Mouse (Mus musculus) lung, adult 2 months (tissue): ENCODE results near the gene Alg1. TPM values are rescaled to one million over a fixed set of nuclear protein-coding genes. Genes with fewer than 3 reads are reported as not detected.
A peak's percentile ranks its signal among the peaks of the same experiment; 100 is the strongest.

Experiments used
- DNase-seq: peaks from one replicate; pipeline ENCODE4 v3.0.0; 2022
- H3K4me1 ChIP-seq: fragments of 200-500 bp; 2 replicates; pipeline ENCODE4 v1.6.1; 2011; ENCODE audit warnings: low read length; ENCODE audit not compliant: control insufficient read depth, insufficient read depth
- H3K4me3 ChIP-seq: fragments of 200-500 bp; replicated peaks from 2 replicates; pipeline ENCODE3; 2011; ENCODE audit warnings: low read depth, mild to moderate bottlenecking, control low read depth, low read length; ENCODE audit errors: extremely low read depth
- CTCF ChIP-seq: fragments of 200-500 bp; IDR thresholded peaks from 2 replicates; pipeline ENCODE4 v1.5.1; 2011; ENCODE audit warnings: mild to moderate bottlenecking, low read length, control low read depth; ENCODE audit not compliant: insufficient read depth
- POLR2A ChIP-seq: fragments of 200-500 bp; IDR thresholded peaks from 2 replicates; pipeline ENCODE4 v1.6.1; 2011; ENCODE audit warnings: low read depth, mild to moderate bottlenecking, control low read depth, low read length, borderline replicate concordance; ENCODE audit errors: extremely low read depth
- WGBS: fragments of 180-500 bp; shearing (Covaris S2); methylation state at CpG from one replicate; pipeline ENCODE4 v1.1.7; 2018; 5-methylcytosine and 5-hydroxymethylcytosine counted together
- polyA plus RNA-seq: library from polyadenylated mRNA; depleted of rRNA; stranded (reverse); fragments of >200 nt; gene quantifications from 2 replicates; pipeline ENCODE4 v1.2.3, GENCODE M21; 2012; rRNA removed

The Alg1 gene
- 64.6 and 74.1 TPM in 2 replicates for polyA plus RNA-seq

DNA sequence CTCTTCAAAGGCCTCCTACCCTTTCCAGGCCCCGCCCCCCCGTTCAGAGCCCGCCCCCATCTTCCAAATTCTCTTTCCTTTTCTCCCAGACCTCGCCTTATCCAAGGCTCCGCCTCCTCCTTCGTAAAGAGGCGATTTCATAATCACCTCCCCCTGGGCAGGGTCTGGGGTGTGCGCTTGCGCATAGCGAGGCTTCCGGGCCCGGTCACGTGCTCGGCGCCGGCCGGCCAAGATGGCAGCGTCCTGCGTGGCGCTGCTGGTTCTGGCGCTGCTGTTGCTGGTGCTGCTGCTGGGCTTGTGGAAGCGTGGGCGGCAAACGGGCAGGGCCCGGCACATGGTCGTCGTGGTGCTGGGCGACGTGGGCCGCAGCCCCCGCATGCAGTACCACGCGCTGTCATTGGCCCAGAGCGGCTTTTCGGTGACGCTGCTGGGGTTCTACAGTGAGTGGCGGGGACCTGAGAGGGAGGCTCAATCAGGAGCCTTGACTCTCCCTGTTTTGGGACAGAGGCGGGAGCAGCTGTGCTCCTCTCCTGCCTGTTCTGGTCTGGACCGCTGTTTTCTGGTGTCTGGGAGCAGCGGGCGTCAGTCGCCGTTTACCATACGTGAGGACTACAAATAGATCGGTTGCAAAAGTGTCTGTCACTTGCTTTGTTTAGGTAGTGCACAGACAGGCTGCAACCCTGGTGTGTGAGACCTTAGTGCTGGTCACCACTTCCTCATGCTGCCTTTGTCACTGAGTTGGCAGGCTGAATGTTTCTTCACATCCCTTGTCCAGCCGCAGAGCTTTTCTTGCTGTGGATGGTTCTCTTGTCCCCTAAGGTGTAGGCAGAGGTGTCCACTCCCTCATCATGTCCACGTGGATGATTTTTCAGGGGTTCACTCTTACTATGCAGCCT lies at the start of gene Alg1:
Gene Alg1 (plus strand): TSS at position 204 of the 896 bp plus-strand sequence.
- peak within 1 kb of the TSS; percentile 89 for H3K4me3 ChIP-seq
- TF ChIP-seq POLR2A (peak; percentile 99), CTCF (no peak)
- DNase-seq = peak; percentile 94
- 0 out of 2 replicates have a peak, but pooled peaks cover 3% of the 10 kb centered on the region for H3K4me1 ChIP-seq
- 2% methylated on average over 47 of the region's 47 CpGs for WGBS

DNA sequence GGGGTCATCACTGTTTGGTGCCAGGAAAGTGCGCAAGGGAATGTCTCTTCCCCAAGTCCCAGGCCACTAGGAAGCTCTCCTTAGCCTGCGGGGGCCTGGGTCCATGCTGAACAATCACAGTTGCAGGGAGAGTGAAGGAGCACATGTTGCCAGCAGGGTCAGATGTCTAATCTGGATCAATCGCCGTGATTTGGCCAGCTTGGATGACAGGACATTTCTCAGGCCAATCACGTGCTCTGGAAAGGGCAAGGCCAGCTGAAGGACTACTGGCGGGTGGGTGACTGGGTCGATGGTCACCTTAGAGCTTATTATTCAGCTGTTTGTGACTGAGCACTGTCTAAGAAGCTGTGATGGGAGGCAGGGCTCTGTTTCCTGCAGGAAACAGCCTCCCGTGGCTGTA lies 49.3 kb upstream of the Alg1 start:
- H3K4me1 ChIP-seq = no peaks in the 10 kb centered on the region
- 45% methylated on average over 8 of the region's 8 CpGs for WGBS

DNA sequence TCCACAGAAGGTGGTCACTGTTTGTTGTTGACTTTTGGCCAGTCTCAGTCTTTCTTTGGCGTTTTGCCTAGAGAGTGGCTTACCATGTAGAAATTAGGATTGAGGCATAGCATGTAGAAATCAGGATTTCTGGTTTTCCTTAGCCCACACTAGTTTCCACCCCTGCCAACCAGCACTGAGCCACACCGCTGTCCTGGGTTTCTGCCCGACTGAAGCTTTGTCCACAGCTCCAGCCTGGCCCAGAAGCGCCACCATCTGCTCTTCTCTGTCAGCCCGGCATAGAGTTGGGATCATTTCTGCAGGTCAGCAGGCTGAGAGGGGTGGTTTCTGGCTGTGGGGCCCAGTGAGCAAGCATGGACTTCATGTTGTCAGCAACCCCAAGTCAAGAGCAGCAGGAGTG lies 48.5 kb upstream of the Alg1 start:
- 74% methylated on average over 5 of the region's 5 CpGs for WGBS

More for the DNA sequence above, 49.3 kb upstream of the Alg1 start:
- DNase-seq = no peak
- H3K4me3 ChIP-seq = no peak overlapping the region
- TF ChIP-seq CTCF (no peak), POLR2A (no peak)

DNA sequence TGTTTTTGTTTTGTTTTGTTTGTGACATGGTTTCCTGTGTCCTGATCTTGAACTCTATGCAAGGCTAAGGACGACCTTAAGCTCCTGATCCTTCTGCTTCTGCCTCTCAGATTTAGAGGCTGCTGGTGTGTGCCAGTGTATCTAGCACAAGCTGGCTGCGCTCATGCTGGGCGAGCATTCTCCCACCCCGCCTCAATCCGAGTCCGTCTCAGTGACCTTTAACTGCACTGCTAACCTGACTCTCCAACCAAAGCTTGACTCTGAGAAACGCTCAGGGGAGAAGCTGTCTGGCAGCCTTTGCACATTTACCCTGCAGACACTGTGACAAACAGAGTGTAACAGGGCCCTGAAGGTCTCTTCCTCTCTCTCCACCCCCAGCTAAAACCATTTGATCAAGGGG lies 47.7 kb upstream of the Alg1 start:
- DNase-seq = no peak
- 39% methylated on average over 7 of the region's 7 CpGs for WGBS
- H3K4me3 ChIP-seq = no peak overlapping the region
- no peak for TF ChIP-seq POLR2A
- TF ChIP-seq CTCF = no peak
- no peaks in the 10 kb centered on the region for H3K4me1 ChIP-seq

More for the DNA sequence above, 48.5 kb upstream of the Alg1 start:
- TF ChIP-seq POLR2A (no peak), CTCF (no peak)
- no peak for DNase-seq
- Histone ChIP-seq H3K4me1 (no peaks in the 10 kb centered on the region), H3K4me3 (no peak overlapping the region)

DNA sequence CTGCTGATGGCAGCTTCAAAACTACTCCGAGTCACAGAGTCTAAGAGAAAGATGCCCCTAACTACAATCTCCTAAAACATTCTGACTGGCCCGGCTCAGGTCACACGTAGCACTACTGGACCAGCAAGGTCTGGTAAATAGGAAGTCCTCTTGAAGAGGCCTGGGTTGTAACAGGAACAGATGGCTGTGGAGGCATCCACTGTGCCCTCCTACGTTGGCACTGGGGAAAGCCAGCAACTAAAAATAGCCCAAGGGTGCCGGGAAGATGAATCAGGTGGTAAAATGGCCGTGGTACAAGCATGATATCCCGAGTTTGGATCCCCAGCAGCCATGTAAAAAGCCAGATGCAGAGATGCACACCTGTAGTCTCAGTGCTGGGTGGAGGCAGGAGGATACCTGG lies 47.2 kb upstream of the Alg1 start:
- 46% methylated on average over 7 of the region's 7 CpGs for WGBS

DNA sequence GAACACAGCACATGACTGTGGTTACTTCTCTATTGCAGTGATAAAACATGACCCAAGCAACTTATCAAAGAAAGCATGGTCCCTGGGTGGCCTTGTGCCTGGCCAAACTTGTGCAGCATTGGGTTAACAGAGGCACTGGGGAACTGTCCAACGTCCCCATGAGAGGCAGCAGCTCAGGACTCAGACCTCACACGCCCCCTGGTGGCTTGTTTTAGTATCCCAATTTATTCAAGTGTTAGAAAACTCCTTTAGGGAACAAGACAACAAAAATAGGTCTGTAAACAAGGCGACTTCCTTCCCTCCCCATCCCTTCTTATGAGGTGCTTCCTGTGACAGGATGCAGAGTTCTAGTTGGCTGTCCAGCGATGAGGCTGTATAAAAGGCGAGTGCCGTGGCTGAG lies 38.3 kb upstream of the Alg1 start:
- DNase-seq = peak; percentile 34
- peak; percentile 73 for TF ChIP-seq CTCF
- no peak for TF ChIP-seq POLR2A
- H3K4me1 ChIP-seq = no peaks in the 10 kb centered on the region
- 20% methylated on average over 6 of the region's 6 CpGs for WGBS
- no peak overlapping the region for H3K4me3 ChIP-seq

More for the DNA sequence above, 47.2 kb upstream of the Alg1 start:
- DNase-seq = no peak
- no peaks in the 10 kb centered on the region for H3K4me1 ChIP-seq
- H3K4me3 ChIP-seq = no peak overlapping the region
- TF ChIP-seq CTCF (no peak), POLR2A (no peak)

DNA sequence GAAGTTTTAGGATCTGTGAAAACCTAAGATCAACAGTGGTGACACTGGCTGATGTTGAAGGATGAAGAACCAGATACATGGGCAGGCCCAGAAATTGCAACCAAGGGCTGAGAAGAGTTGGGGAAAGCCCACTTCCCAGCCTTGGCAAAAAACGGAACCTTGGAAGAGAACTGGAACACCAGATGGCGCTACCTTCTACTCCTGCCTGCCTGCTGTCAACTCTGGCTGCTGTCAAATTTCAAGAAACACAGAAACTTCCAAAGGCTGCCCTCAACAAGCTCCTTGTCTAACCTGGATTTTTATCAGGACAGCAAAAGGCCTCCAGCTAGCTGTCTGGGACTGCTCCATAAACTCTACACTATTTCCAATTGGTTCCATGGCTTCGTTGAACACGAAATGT lies 30.7 kb upstream of the Alg1 start:
- peak; percentile 59 for DNase-seq
- Histone ChIP-seq H3K4me3 (peak overlapping the region; percentile 83), H3K4me1 (no peaks in the 10 kb centered on the region; the same call in 1 of the 2 replicates)
- 11% methylated on average over 4 of the region's 4 CpGs for WGBS
- no peak for TF ChIP-seq POLR2A
- TF ChIP-seq CTCF = peak; percentile 80

DNA sequence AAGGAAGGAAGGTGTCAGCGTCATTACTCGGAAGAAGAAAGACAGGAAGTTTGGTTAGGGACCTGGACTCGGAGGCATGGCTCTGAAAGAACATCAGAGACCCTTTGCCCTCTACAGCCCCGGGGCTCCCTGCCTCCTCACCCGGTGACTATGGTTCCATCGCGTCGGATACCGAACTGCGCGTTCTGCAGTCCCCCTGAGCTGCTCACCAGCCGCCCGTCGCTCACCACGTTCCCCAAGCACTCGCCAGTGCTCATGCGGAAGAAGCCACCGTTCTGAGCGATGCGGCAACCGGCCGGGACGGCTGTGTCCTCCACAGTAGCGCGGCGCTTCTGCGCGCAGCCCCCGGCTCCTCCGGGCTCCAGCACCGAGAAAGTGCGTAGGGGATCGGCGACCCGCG lies 30.2 kb upstream of the Alg1 start:
- H3K4me1 ChIP-seq = no peaks in the 10 kb centered on the region; the same call in 1 of the 2 replicates
- under 1% methylated on average over 36 of the region's 36 CpGs for WGBS
- peak; percentile 35 for DNase-seq
- H3K4me3 ChIP-seq = peak overlapping the region; percentile 83
- TF ChIP-seq POLR2A (no peak), CTCF (no peak)

DNA sequence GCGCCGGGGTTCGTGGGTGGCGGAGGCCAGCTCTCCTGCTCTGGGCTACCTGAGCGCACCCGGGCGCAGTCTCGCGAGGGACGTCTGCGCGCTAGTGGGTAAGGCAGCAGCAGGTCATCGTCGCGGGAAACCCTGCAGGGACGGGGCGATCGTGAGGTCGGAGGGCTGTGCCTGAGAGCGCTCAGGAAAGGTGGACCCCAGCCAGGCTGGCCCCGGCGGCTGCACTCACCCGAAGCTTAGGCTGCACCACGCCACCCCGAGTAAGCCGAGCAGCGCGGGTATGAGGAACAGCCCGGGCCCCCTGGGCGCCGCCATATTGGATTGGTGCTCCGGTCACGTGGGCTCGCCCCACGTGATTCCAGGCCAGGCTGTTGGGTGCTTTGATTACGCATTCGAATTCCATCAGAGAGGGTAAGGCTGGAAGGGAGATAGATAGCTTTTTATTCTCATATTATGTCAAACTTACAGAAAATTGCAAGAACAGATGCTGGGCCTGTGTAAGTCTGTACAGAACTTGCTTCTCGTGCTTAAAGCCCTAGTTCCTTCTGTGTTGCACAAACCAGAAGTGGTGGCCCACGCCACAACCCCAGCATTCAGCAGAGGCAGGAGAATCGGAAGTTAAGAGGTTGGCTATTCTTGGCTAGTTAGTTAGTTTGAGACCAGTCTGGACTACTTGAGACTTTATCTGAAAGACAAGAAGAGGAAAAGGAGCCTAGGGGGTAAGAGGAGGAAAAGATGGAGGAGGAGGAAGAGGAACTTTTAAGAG lies 29.6 kb upstream of the Alg1 start, which contains the start of gene Nagpa:
Gene Nagpa (minus strand): TSS at position 345 of the 766 bp plus-strand sequence.
- 3% methylated on average over 40 of the region's 40 CpGs for WGBS
- peak; percentile 72 for DNase-seq
- H3K4me1 ChIP-seq = no peaks in the 10 kb centered on the region; the same call in 1 of the 2 replicates
- peak within 1 kb of the TSS; percentile 83 for H3K4me3 ChIP-seq
- TF ChIP-seq CTCF = no peak
- TF ChIP-seq POLR2A = no peak; the same call in 1 of the 2 replicates
